Mouse (Mus musculus) telencephalon, adult 2 months (tissue): Measurements from ENCODE around the gene Ppp1r16b.

Experiments
- DNase-seq: peaks from one replicate; pipeline ENCODE4 v3.0.0-alpha.2; 2011; ENCODE audit warnings: low read depth, low spot score

The Ppp1r16b gene

DNA sequence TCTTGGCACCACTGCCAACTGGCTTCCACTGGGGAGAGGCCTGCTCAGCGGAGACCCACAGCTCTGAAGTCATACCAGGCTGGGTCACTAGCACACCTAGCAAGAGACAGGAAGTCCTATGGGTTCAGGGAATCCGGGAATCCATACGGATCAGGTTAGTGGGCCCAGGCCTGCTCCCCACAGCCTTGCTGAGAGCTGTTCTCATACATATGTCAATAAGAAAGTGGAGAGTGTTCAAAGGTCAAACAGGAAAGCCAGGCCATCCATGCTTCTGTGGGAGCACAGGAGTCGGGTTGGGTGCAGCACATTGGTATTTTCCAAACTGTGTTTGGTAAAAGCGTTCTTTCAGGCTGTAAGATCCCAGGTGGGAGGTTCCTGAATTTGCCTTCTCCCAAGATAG, 97.1 kb downstream of the Ppp1r16b start:
- no peak for DNase-seq

- DNase-seq, result peak; percentile 90
Measured at GRCm38 (mm10) chr2:158767742-158768339, 102.6 kb downstream of the Ppp1r16b start, which contains the start of gene Fam83d. TSS of gene Fam83d (plus strand) at chr2:158768093.

- no peak for DNase-seq
Measured at GRCm38 (mm10) chr2:158768350-158768749, 103.2 kb downstream of the Ppp1r16b start.

DNA sequence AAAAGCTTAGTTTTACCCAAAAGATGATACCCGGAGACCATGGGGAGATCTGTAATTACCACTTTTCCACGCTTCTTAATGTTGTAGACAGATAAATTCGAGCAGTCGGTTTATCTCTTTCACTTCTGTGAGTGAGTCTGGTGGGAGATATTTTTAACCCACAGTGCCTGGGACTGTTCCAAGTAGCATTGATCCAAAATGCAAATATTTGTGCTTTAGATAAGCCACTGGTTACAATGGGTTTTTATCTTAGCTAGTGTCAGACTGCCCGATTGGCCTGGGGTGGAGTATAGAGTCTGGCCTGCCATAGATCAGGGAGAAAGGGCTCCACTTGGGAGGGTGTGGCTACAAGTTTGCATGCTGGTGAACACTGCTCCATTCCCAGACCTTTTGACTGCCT, 103.6 kb downstream of the Ppp1r16b start:
- DNase-seq, result no peak

- no peak for DNase-seq
Measured at GRCm38 (mm10) chr2:158770126-158770757, 105.0 kb downstream of the Ppp1r16b start.

GRCm38 (mm10) chr2:158771066-158771763, 106.0 kb downstream of the Ppp1r16b start:
- no peak for DNase-seq

- no peak for DNase-seq
Measured at GRCm38 (mm10) chr2:158772808-158773207, 107.6 kb downstream of the Ppp1r16b start.

- no peak for DNase-seq
Measured at GRCm38 (mm10) chr2:158774886-158775285, 109.7 kb downstream of the Ppp1r16b start.

DNA sequence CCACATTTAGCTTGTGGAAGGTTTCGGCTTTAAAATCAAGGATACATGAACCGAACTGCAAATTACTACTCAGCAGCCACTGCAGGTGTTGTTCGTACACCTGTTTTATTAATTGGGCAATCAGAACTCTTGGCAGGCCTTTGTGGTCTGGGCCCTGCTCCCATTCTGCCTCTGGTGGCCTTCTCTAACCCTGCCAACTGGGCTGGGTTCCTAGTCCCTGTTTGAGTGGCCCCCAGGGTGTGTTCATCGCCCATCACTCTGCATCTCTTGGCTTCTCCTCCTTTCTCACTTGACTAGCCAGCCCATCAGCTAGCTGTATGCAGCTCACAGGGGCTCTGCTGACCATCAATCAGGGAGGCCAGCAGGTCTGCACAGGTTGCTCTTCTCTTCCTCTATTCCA, 111.5 kb downstream of the Ppp1r16b start:
- no peak for DNase-seq

GRCm38 (mm10) chr2:158777490-158777889, 112.3 kb downstream of the Ppp1r16b start:
- no peak for DNase-seq

GRCm38 (mm10) chr2:158778349-158778748, 113.2 kb downstream of the Ppp1r16b start:
- DNase-seq, result no peak

GRCm38 (mm10) chr2:158781126-158781525, 115.9 kb downstream of the Ppp1r16b start:
- DNase-seq, result no peak

DNA sequence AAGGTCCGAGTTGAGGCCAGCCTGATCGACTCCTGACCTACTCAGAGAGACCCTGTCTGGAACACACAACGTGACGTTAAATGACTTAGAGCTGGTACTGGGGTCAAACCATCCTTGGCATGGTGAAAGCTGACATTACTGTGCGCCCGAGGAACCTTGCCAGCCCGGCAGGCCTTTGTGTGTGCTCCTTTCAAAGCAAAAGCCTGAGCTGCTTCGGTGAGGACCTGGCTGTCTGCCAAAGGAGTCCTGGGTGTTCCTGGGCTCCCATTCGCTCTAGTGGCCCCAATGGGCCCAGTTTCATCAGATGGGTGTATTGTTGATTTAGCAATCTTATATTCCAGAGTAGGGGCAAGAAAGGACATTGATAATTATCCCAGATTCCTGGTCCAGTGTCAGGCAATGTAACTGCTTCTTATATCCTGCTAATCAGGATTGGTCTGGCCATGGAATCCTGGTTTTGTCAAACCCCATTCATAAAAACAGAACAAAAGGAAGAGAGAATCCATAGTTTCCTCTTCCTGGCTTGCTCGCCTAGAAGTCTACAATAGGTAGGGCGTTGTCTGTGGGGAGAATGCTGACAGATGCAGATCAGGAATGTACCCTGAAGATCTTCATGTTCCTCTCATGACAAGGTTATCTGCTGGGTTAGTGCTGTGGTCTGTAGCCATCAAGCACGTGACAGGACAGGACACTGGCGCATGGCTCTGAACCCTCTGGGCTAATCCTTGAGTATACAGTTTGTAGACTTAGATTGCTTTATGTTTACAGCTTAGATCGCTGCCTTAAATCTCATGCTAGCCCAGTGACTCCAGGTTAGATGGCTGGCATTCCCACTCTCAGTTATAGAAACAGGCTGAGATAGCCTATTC, 122.0 kb downstream of the Ppp1r16b start:
- no peak for DNase-seq

GRCm38 (mm10) chr2:158794494-158795004, 129.4 kb downstream of the Ppp1r16b start, which contains the start of gene Dhx35:
TSS of gene Dhx35 (plus strand) at chr2:158794807.
- DNase-seq, result peak; percentile 96

DNA sequence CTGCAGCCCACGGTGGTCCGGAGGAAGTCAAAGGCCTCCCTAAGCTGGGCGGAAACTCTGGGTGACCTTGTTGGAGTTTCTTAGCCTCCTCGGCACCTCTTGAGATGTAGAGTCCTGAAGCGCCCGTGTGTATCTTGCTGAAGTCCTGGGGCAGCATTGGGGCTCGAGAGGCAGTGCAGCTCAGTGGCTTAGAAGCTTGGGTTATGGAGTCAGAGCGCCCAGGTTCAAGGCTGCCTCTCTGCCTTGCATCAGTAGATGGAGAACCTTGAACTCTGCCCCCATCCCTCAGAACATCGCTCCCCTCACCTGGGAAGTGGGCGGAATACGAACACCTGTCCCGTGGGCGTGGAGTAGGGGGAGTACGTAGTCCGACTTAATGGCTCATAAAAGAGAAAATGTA, 129.8 kb downstream of the Ppp1r16b start:
- DNase-seq, result no peak

DNA sequence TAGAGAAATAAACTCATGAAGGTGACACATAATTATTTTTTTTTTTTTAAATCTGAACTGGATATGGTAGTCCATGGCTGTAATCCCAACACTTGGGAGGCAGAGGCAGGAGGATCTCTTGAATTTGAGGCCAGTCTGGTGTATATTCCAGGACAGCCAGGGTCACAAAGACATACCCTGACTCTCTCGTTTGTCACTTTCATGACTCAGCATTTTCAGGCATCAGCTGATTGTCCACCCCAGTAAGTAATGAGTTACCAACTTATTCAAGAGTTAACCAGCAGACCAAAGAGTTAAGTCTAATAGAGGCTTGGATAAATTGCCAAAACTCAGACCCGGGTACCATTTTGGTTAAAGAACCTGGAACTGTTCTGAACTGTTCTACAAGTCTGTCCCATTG, 130.7 kb downstream of the Ppp1r16b start:
- no peak for DNase-seq

- DNase-seq, result no peak
Measured at GRCm38 (mm10) chr2:158799328-158799727, 134.1 kb downstream of the Ppp1r16b start.

- DNase-seq, result no peak
Measured at GRCm38 (mm10) chr2:158800788-158801187, 135.6 kb downstream of the Ppp1r16b start.

- DNase-seq, result no peak
Measured at GRCm38 (mm10) chr2:158803575-158803974, 138.4 kb downstream of the Ppp1r16b start.

DNA sequence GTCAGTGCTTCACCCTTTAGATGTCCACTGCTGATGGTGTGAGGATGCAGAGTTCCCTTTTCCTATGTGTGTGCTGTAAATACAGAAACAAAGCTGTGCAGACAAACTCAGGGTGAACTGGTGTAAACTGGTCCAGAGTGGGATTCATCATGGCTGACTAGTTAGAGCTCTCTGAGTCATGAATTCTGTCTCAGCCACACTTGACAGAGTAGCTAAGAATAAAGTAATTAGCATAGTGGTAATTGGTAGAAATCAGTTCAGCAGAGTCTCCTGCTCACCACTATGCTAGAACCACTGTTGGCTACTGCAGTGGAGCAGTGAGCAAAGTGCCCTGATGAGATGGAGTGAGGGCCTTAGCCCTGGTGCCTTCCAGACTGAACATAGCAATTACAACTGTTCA, 150.5 kb downstream of the Ppp1r16b start:
- DNase-seq, result no peak
